Mouse (Mus musculus) CH12.LX (cell line): ENCODE measurements around the gene Gm17387. TPM values are rescaled to one million over a fixed set of nuclear protein-coding genes. Genes with fewer than 3 reads are reported as not detected.

Experiments used
- DNase-seq: peaks from one replicate; pipeline ENCODE4 v3.0.0-alpha.2; 2013; ENCODE audit errors: extremely low read depth
- H3K27ac ChIP-seq: 2 replicates; pipeline ENCODE4 v1.5.1; 2012; ENCODE audit warnings: low read depth, mild to moderate bottlenecking, control low read depth, moderate library complexity; ENCODE audit not compliant: insufficient read depth
- H3K27me3 ChIP-seq: replicated peaks from 2 replicates; pipeline ENCODE3; 2012; ENCODE audit warnings: inconsistent platforms
- H3K36me3 ChIP-seq, 2 experiments: replicated peaks in 1 of 2; 2 replicates each; pipeline versions ENCODE3 to v1.6.1; 2012; ENCODE audit warnings: inconsistent platforms in 1 of 2, low read length in 1 of 2, mild to moderate bottlenecking in 1 of 2, mixed read lengths in 1 of 2, moderate library complexity in 1 of 2; ENCODE audit not compliant: control insufficient read depth in 1 of 2, insufficient read depth in 1 of 2
- H3K4me1 ChIP-seq, 2 experiments: 2 replicates each; pipeline ENCODE4 v1.6.1; 2012; ENCODE audit warnings: inconsistent platforms in 1 of 2, moderate library complexity in 1 of 2; ENCODE audit not compliant: insufficient read depth in 2 of 2, control insufficient read depth in 1 of 2
- H3K4me2 ChIP-seq: 2 replicates; pipeline ENCODE4 v1.6.1; 2012; ENCODE audit warnings: low read depth, mild to moderate bottlenecking, control low read depth; ENCODE audit not compliant: poor library complexity, insufficient read depth, severe bottlenecking
- H3K4me3 ChIP-seq, 3 experiments: fragments of 150-350 bp in 1 of 3; sonication (generic) in 1 of 3; replicated peaks in 1 of 3; 2 replicates each; pipeline versions ENCODE3 to v1.5.1; 2011 to 2012; ENCODE audit warnings: low read depth in 2 of 3, low read length in 2 of 3, mild to moderate bottlenecking in 2 of 3, moderate library complexity in 2 of 3, control low read depth in 1 of 3, improper control_type of control experiment in 1 of 3, inconsistent platforms in 1 of 3, mixed read lengths in 1 of 3; ENCODE audit not compliant: poor library complexity in 1 of 3
- H3K79me2 ChIP-seq: replicated peaks from 2 replicates; pipeline ENCODE4 v1.6.1; 2012; ENCODE audit warnings: mild to moderate bottlenecking, moderate library complexity; ENCODE audit not compliant: control insufficient read depth, poor library complexity, insufficient read depth, severe bottlenecking; ENCODE audit errors: extremely low read depth
- H3K9ac ChIP-seq: 2 replicates; pipeline ENCODE4 v1.6.1; 2012; ENCODE audit warnings: low read depth, mild to moderate bottlenecking, control low read depth, moderate library complexity; ENCODE audit not compliant: insufficient read depth
- H3K9me3 ChIP-seq: replicated peaks from 2 replicates; pipeline ENCODE3; 2012; ENCODE audit warnings: low read length, inconsistent platforms, mixed read lengths
- CHD1 ChIP-seq: IDR thresholded peaks from 2 replicates; pipeline ENCODE4 v1.6.1; 2012; ENCODE audit warnings: low read depth, low read length, improper control_type of control experiment, inconsistent platforms
- CHD2 ChIP-seq: IDR thresholded peaks from 2 replicates; pipeline ENCODE4 v1.6.1; 2011; ENCODE audit warnings: low read length, improper control_type of control experiment
- CTCF ChIP-seq, 2 experiments: IDR thresholded peaks in 1 of 2; conservative IDR thresholded peaks in 1 of 2; 2 replicates each; pipeline ENCODE4 v1.5.1; 2011 to 2012; ENCODE audit warnings: low read depth in 2 of 2, low read length in 2 of 2, improper control_type of control experiment in 1 of 2, inconsistent platforms in 1 of 2, mild to moderate bottlenecking in 1 of 2, moderate library complexity in 1 of 2
- E2F4 ChIP-seq: IDR thresholded peaks from 2 replicates; pipeline ENCODE4 v1.6.1; 2011; ENCODE audit warnings: low read depth, low read length, improper control_type of control experiment; ENCODE audit not compliant: insufficient replicate concordance
- ELF1 ChIP-seq: IDR thresholded peaks from 2 replicates; pipeline ENCODE4 v1.6.1; 2014; ENCODE audit warnings: low read depth, mild to moderate bottlenecking, inconsistent platforms, low read length, improper control_type of control experiment
- ETS1 ChIP-seq: conservative IDR thresholded peaks from 2 replicates; pipeline ENCODE4 v1.6.1; 2012; ENCODE audit warnings: low read depth, mild to moderate bottlenecking, inconsistent platforms, low read length, improper control_type of control experiment, moderate library complexity
- GABPA ChIP-seq: IDR thresholded peaks from 2 replicates; pipeline ENCODE4 v1.6.1; 2012; ENCODE audit warnings: low read depth, low read length, improper control_type of control experiment, inconsistent platforms; ENCODE audit not compliant: insufficient replicate concordance
- JUN ChIP-seq: IDR thresholded peaks from 2 replicates; pipeline ENCODE4 v1.6.1; 2011; ENCODE audit warnings: low read depth, mild to moderate bottlenecking, low read length, improper control_type of control experiment, moderate library complexity; ENCODE audit not compliant: insufficient read depth
- MAX ChIP-seq: IDR thresholded peaks from 2 replicates; pipeline ENCODE4 v1.6.1; 2011; ENCODE audit warnings: low read length, improper control_type of control experiment
- MAZ ChIP-seq: IDR thresholded peaks from 2 replicates; pipeline ENCODE4 v1.6.1; 2012; ENCODE audit warnings: low read depth, mild to moderate bottlenecking, inconsistent platforms, low read length, improper control_type of control experiment, moderate library complexity
- MEF2A ChIP-seq: IDR thresholded peaks from 2 replicates; pipeline ENCODE4 v1.6.1; 2014; ENCODE audit warnings: low read depth, mild to moderate bottlenecking, inconsistent platforms, low read length, improper control_type of control experiment, borderline replicate concordance
- MYC ChIP-seq: IDR thresholded peaks from 2 replicates; pipeline ENCODE4 v1.6.1; 2011; ENCODE audit warnings: low read depth, mild to moderate bottlenecking, improper control_type of control experiment, low read length
- NRF1 ChIP-seq: IDR thresholded peaks from 2 replicates; pipeline ENCODE4 v1.6.1; 2014; ENCODE audit warnings: low read depth, mild to moderate bottlenecking, inconsistent platforms, low read length, improper control_type of control experiment, moderate library complexity
- PAX5 ChIP-seq: IDR thresholded peaks from 2 replicates; pipeline ENCODE4 v1.6.1; 2012; ENCODE audit warnings: low read length, inconsistent platforms, mixed read lengths
- POLR2A ChIP-seq: IDR thresholded peaks from 2 replicates; pipeline ENCODE4 v1.6.1; 2011; ENCODE audit warnings: low read depth, mild to moderate bottlenecking, improper control_type of control experiment, low read length
- POLR2AphosphoS2 ChIP-seq: IDR thresholded peaks from 2 replicates; pipeline ENCODE4 v1.6.1; 2011; ENCODE audit warnings: low read depth, low read length, improper control_type of control experiment
- RAD21 ChIP-seq: IDR thresholded peaks from 2 replicates; pipeline ENCODE4 v1.6.1; 2011; ENCODE audit warnings: low read depth, mild to moderate bottlenecking, low read length, improper control_type of control experiment, moderate library complexity
- SMC3 ChIP-seq: IDR thresholded peaks from 2 replicates; pipeline ENCODE4 v1.6.1; 2011; ENCODE audit warnings: low read depth, low read length, improper control_type of control experiment
- ZMIZ1 ChIP-seq: IDR thresholded peaks from 2 replicates; pipeline ENCODE4 v1.6.1; 2012; ENCODE audit warnings: low read depth, mild to moderate bottlenecking, inconsistent platforms, low read length, improper control_type of control experiment
- ZNF384 ChIP-seq: IDR thresholded peaks from 2 replicates; pipeline ENCODE4 v1.6.1; 2012; ENCODE audit warnings: low read depth, low read length, improper control_type of control experiment, inconsistent platforms
- dilution Hi-C: fragments of 300-500 bp; cut with MboI; formaldehyde crosslinking; loops from 2 replicates; pipeline ENCODE4 v1.14.3; 2020; ENCODE audit warnings: low sequenced_read_pairs; ENCODE audit not compliant: extremely low pct_unique_long_range_greater_than_20kb, extremely low pct_ligation_motif_present
- in situ Hi-C: fragments of 300-500 bp; cut with MboI; formaldehyde crosslinking; loops from 3 replicates; pipeline ENCODE4 v1.14.3; 2019; ENCODE audit warnings: low sequenced_read_pairs, low pct_ligation_motif_present, low pct_unique_long_range_greater_than_20kb, mixed read lengths
- polyA plus RNA-seq: library from polyadenylated mRNA; unstranded; fragments of >175 nt; gene quantifications from 2 replicates; pipeline ENCODE4 v1.2.1, GENCODE M21; 2012; ENCODE audit warnings: low read depth; ENCODE audit not compliant: insufficient read length
- total RNA-seq, 2 experiments: library from RNA; depleted of rRNA; stranded (reverse); fragments of 300-350 nt in 1 of 2; fragments of >200 nt in 1 of 2; gene quantifications; 2 replicates each; pipeline ENCODE4 v1.2.3; 2012 to 2014

Gene Gm17387
- total and polyA plus RNA-seq, 3 experiments, result not detected

GRCm38 (mm10) chr7:141000881-141001708 is 27.8 kb upstream of the Gm17387 start:
- TF ChIP-seq NRF1 (no peak), ELF1 (no peak), RAD21 (peak; percentile 10), CTCF (conservative IDR thresholded peaks at IDR 0.05 in 1 of 2, IDR thresholded peaks at IDR 0.05 in 1 of 2; ENCODE audit: low read depth in 2 of 2, low read length in 2 of 2) (peak in 1 of 2 experiments; percentile 55; a peak in 2 of 4 replicates), POLR2A (peak; percentile 37; the same call in 1 of the 2 replicates), ZMIZ1 (peak; percentile 58; the same call in 1 of the 2 replicates), ZNF384 (peak; percentile 85), MYC (no peak), SMC3 (peak; percentile 35)
- dilution Hi-C loops, result no loop called here
- H3K4me2 ChIP-seq, result no peak overlapping the region

GRCm38 (mm10) chr7:141003248-141004010 is 25.5 kb upstream of the Gm17387 start:
- no peaks in the 10 kb centered on the region for H3K36me3 ChIP-seq
- H3K27me3 ChIP-seq, result peaks cover 10% of the 10 kb centered on the region
- peaks cover 2% of the 10 kb centered on the region for H3K9me3 ChIP-seq
- H3K4me1 ChIP-seq, result peaks cover 14 to 27% of the 10 kb centered on the region in 2 experiments
- in situ Hi-C loops (no loop called here), dilution Hi-C loops (no loop called here)
- no peak overlapping the region for H3K4me2 ChIP-seq
- H3K4me3 ChIP-seq, result no peak overlapping the region
- H3K27ac ChIP-seq, result no peak overlapping the region
- no peaks in the 10 kb centered on the region for H3K79me2 ChIP-seq
- TF ChIP-seq E2F4, result no peak
- H3K9ac ChIP-seq, result no peak overlapping the region
- no peak for DNase-seq

More at GRCm38 (mm10) chr7:141000881-141001708, 27.8 kb upstream of the Gm17387 start:
- Histone ChIP-seq H3K9ac (no peak overlapping the region), H3K27me3 (no peaks in the 10 kb centered on the region), H3K4me1 (peaks cover 16 to 32% of the 10 kb centered on the region in 2 experiments), H3K27ac (no peak overlapping the region), H3K9me3 (peaks cover 2% of the 10 kb centered on the region), H3K36me3 (no peaks in the 10 kb centered on the region), H3K79me2 (no peaks in the 10 kb centered on the region), H3K4me3 (no peak overlapping the region)
- peak; percentile 38 for DNase-seq
- in situ Hi-C loops, result no loop called here

DNA sequence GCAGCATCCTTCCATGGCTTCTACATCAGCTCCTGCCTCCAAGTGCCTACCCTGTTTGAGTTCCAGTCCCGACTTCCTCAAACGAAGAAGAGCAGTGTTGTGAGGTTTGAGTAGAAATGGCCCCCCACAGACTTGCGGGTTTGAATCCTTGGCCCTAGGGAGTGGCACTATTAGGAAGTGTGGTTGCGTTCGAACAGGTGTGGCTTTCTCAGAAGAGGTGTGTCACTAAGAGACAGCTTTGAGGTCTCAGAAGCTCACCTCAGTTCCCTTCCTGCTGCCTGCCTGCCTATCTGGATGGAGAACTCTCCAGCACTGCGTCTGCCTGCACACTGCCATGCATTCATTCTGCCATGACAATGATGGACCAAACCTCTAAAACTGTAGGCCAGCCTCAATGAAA is 22.5 kb upstream of the Gm17387 start:
- Histone ChIP-seq H3K9ac (no peak overlapping the region), H3K79me2 (no peaks in the 10 kb centered on the region), H3K27ac (no peak overlapping the region), H3K27me3 (peaks cover 12% of the 10 kb centered on the region), H3K4me3 (no peak overlapping the region), H3K4me2 (no peak overlapping the region), H3K4me1 (peaks cover 0 to 8% of the 10 kb centered on the region in 2 experiments; a peak in 2 of 4 replicates), H3K36me3 (no peaks in the 10 kb centered on the region), H3K9me3 (peaks cover 2% of the 10 kb centered on the region)
- no peak for DNase-seq
- TF ChIP-seq GABPA, result no peak
- TF ChIP-seq MAX, result no peak
- no peak for TF ChIP-seq CHD2
- no peak for TF ChIP-seq ZNF384
- TF ChIP-seq MAZ, result no peak
- no peak for TF ChIP-seq MEF2A
- TF ChIP-seq CHD1, result no peak
- no peak for TF ChIP-seq PAX5
- no peak for TF ChIP-seq MYC
- TF ChIP-seq POLR2AphosphoS2, result no peak
- TF ChIP-seq ETS1, result no peak
- TF ChIP-seq NRF1, result no peak
- no peak for TF ChIP-seq JUN
- no peak for TF ChIP-seq SMC3
- no peak for TF ChIP-seq CTCF (conservative IDR thresholded peaks at IDR 0.05 in 1 of 2, IDR thresholded peaks at IDR 0.05 in 1 of 2; ENCODE audit: low read depth in 2 of 2, low read length in 2 of 2)
- dilution Hi-C loops, result no loop called here
- in situ Hi-C loops, result no loop called here
